ENCODE assay signal across 8 mouse cellular contexts in the genomic region with DNA sequence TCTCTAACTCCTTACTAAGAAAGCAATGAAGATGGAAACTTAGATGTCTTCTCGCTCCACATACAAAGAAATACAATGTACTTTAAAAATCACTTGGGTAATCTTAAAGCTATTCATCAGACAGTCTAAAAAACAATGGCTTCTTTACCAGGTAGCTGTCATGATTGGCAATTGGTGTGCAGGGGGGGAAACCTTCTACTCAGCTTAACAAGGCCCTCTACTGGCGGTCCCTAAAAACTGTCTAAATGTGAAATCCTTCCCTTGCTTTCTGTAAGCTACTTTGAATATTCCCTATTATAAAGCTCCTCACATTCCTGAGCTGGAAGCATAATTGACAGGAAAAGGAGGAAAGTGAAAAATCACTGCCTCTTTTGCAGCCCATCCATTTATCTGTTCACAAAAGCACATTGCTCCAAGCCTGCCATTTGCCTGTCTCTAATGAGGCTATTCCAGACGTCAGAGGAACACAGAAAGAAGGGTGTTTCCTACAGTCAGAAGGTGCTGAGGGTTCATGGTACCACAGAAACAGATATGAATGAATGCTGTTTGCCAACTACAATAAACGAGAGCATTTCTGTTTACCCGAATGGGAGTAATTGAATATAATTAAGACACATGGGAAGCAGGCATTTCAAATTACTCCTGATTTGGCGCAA.
DNase-seq lines count a peak whose midpoint lies in the region; ATAC-seq and TF ChIP-seq lines count a peak whose summit lies in the region.

No protein-coding gene starts in this region.

- no peak overlapping the region for H3K27ac ChIP-seq in hindbrain, embryonic 14.5 days
- H3K27ac ChIP-seq in midbrain, postnatal 0 days (ENCODE audit: low read depth, low read length), result no peak overlapping the region

- no peaks in the 10 kb centered on the region for H3K27me3 ChIP-seq in hindbrain, embryonic 14.5 days (ENCODE audit: control insufficient read depth, insufficient read depth, low read length)
- no peaks in the 10 kb centered on the region for H3K27me3 ChIP-seq in midbrain, postnatal 0 days (ENCODE audit: insufficient read depth, low read length)

- 0 out of 2 replicates have a peak, but pooled peaks have one; percentile 59 for ATAC-seq in frontal cortex, adult (ENCODE audit: low TSS enrichment)
- ATAC-seq in hindbrain, embryonic 14.5 days (ENCODE audit: low FRiP score), result peak; percentile 51; the same call in 1 of the 2 replicates
- no peak for ATAC-seq in midbrain, postnatal 0 days (ENCODE audit: low FRiP score)
- ATAC-seq in megakaryocyte progenitor cell, adult 5-6 weeks (replicated peaks; ENCODE audit: poor library complexity), result no peak
- ATAC-seq in erythroid progenitor cell, adult 5-6 weeks (replicated peaks; ENCODE audit: low FRiP score, poor library complexity, severe bottlenecking), result no peak

- no peaks in the 10 kb centered on the region for H3K9me3 ChIP-seq in hindbrain, embryonic 14.5 days (ENCODE audit: control insufficient read depth, low read length)
- no peaks in the 10 kb centered on the region for H3K9me3 ChIP-seq in midbrain, postnatal 0 days (ENCODE audit: low read length)

- no peak overlapping the region for H3K4me3 ChIP-seq in hindbrain, embryonic 14.5 days (replicated peaks; ENCODE audit: low read length)
- no peak overlapping the region for H3K4me3 ChIP-seq in midbrain, postnatal 0 days (ENCODE audit: low read depth, low read length)

- H3K9ac ChIP-seq in hindbrain, embryonic 14.5 days, result no peak overlapping the region
- no peak overlapping the region for H3K9ac ChIP-seq in midbrain, postnatal 0 days (replicated peaks; ENCODE audit: low read length, poor library complexity, severe bottlenecking)

- no peak for DNase-seq in frontal cortex, postnatal 25 days (ENCODE audit: low spot score in 2 of 2)
- DNase-seq in 3T3-L1 (ENCODE audit: low read depth, low spot score), result peak; percentile 21
- peak; percentile 23 for DNase-seq in cerebellum, adult 8-10 months
- DNase-seq in hindbrain, embryonic 14.5 days (ENCODE audit: low spot score), result peak; percentile 70
- peak; percentile 81 for DNase-seq in midbrain, postnatal 0 days (ENCODE audit: low spot score)

- H3K4me2 ChIP-seq in hindbrain, embryonic 14.5 days (replicated peaks), result no peak overlapping the region
- H3K4me2 ChIP-seq in midbrain, postnatal 0 days (ENCODE audit: low read depth, low read length, poor library complexity, severe bottlenecking), result no peak overlapping the region

- peak; percentile 74 for TF ChIP-seq CTCF in midbrain, postnatal 0 days (IDR thresholded peaks at IDR 0.05)

- no peaks in the 10 kb centered on the region for H3K36me3 ChIP-seq in hindbrain, embryonic 14.5 days (replicated peaks; ENCODE audit: control insufficient read depth, insufficient read depth)
- no peaks in the 10 kb centered on the region for H3K36me3 ChIP-seq in midbrain, postnatal 0 days (ENCODE audit: insufficient read depth, low read length)

- H3K4me1 ChIP-seq in hindbrain, embryonic 14.5 days (replicated peaks; ENCODE audit: control insufficient read depth, insufficient read depth, low read length), result peaks cover 6% of the 10 kb centered on the region; the same call in 1 of the 2 replicates
- no peaks in the 10 kb centered on the region for H3K4me1 ChIP-seq in midbrain, postnatal 0 days (ENCODE audit: insufficient read depth, low read length)

- 31% methylated on average over 6 of the region's 6 CpGs for WGBS in hindbrain, embryonic 14.5 days
- 46% methylated on average over 6 of the region's 6 CpGs for WGBS in midbrain, postnatal 0 days

Comparison
In these comparisons a context has a peak if more than half of its experiments do, and no peak if none do; other contexts are left out.
1. ATAC-seq: peak in frontal cortex, adult (single experiment) and hindbrain, embryonic 14.5 days (single experiment); none in midbrain, postnatal 0 days (single experiment), megakaryocyte progenitor cell, adult 5-6 weeks (single experiment) and erythroid progenitor cell, adult 5-6 weeks (single experiment).
2. DNase-seq: peak in 3T3-L1 (single experiment), cerebellum, adult 8-10 months (single experiment), hindbrain, embryonic 14.5 days (single experiment) and midbrain, postnatal 0 days (single experiment); none in frontal cortex, postnatal 25 days (0 of 2).